Mouse (Mus musculus): ENCODE data around the gene Myadml2. TPM values are rescaled to one million over a fixed set of nuclear protein-coding genes. Genes with fewer than 3 reads are reported as not detected.

Gene Myadml2
- polyA plus RNA-seq, 1 experiment from 2014 or later: 0.28 TPM

GRCm38 (mm10) chr11:120666617-120667016 lies 18.7 kb upstream of the Myadml2 start:
- H3K9ac ChIP-seq (ENCODE audit: low read depth, low read length): no peak overlapping the region
- no peak for TF ChIP-seq CTCF (IDR thresholded peaks at IDR 0.05; ENCODE audit: low read depth)
- H3K36me3 ChIP-seq (ENCODE audit: insufficient read depth, low read length): no peaks in the 10 kb centered on the region
- no peak overlapping the region for H3K27ac ChIP-seq
- no peaks in the 10 kb centered on the region for H3K9me3 ChIP-seq (replicated peaks; ENCODE audit: low read length)
- 10% methylated on average over 3 of the region's 3 CpGs for WGBS
- no peaks in the 10 kb centered on the region for H3K4me1 ChIP-seq (replicated peaks; ENCODE audit: insufficient read depth, low read length)
- ATAC-seq (replicated peaks; ENCODE audit: low FRiP score, low read depth) (no peak), DNase-seq (ENCODE audit: low spot score) (peak; percentile 16)
- H3K4me2 ChIP-seq (ENCODE audit: low read length): no peak overlapping the region
- 0 out of 2 replicates have a peak, but pooled peaks cover 6% of the 10 kb centered on the region for H3K27me3 ChIP-seq (ENCODE audit: insufficient read depth, low read length)
- no peak overlapping the region for H3K4me3 ChIP-seq (replicated peaks; ENCODE audit: low read depth, low read length)

GRCm38 (mm10) chr11:120665406-120665805 lies 17.4 kb upstream of the Myadml2 start:
- Histone ChIP-seq H3K4me3 (replicated peaks; ENCODE audit: low read depth, low read length) (no peak overlapping the region), H3K36me3 (ENCODE audit: insufficient read depth, low read length) (no peaks in the 10 kb centered on the region), H3K27me3 (ENCODE audit: insufficient read depth, low read length) (peaks cover 18% of the 10 kb centered on the region), H3K4me1 (replicated peaks; ENCODE audit: insufficient read depth, low read length) (peaks cover 4% of the 10 kb centered on the region; the same call in 1 of the 2 replicates), H3K9ac (ENCODE audit: low read depth, low read length) (no peak overlapping the region), H3K9me3 (replicated peaks; ENCODE audit: low read length) (no peaks in the 10 kb centered on the region), H3K4me2 (ENCODE audit: low read length) (no peak overlapping the region), H3K27ac (no peak overlapping the region)
- DNase-seq (ENCODE audit: low spot score) (peak; percentile 25), ATAC-seq (replicated peaks; ENCODE audit: low FRiP score, low read depth) (no peak)
- WGBS: 85% methylated on average over 3 of the region's 3 CpGs
- no peak for TF ChIP-seq CTCF (IDR thresholded peaks at IDR 0.05; ENCODE audit: low read depth)

- WGBS: 94% methylated on average over 5 of the region's 5 CpGs
- ATAC-seq (replicated peaks; ENCODE audit: low FRiP score, low read depth): no peak
- H3K4me3 ChIP-seq (replicated peaks; ENCODE audit: low read depth, low read length): no peak overlapping the region
- no peak for DNase-seq (ENCODE audit: low spot score)
- no peak overlapping the region for H3K9ac ChIP-seq (ENCODE audit: low read depth, low read length)
- H3K9me3 ChIP-seq (replicated peaks; ENCODE audit: low read length): no peaks in the 10 kb centered on the region
- H3K27me3 ChIP-seq (ENCODE audit: insufficient read depth, low read length): peaks cover 32% of the 10 kb centered on the region
- H3K4me2 ChIP-seq (ENCODE audit: low read length): no peak overlapping the region
- no peak overlapping the region for H3K27ac ChIP-seq
- H3K36me3 ChIP-seq (ENCODE audit: insufficient read depth, low read length): no peaks in the 10 kb centered on the region
- peaks cover 4% of the 10 kb centered on the region; the same call in 1 of the 2 replicates for H3K4me1 ChIP-seq (replicated peaks; ENCODE audit: insufficient read depth, low read length)
- no peak for TF ChIP-seq CTCF (IDR thresholded peaks at IDR 0.05; ENCODE audit: low read depth)
Observed at GRCm38 (mm10) chr11:120663714-120664113, 15.8 kb upstream of the Myadml2 start.

GRCm38 (mm10) chr11:120662759-120663158 lies 14.8 kb upstream of the Myadml2 start:
- Histone ChIP-seq H3K9ac (ENCODE audit: low read depth, low read length) (no peak overlapping the region), H3K4me2 (ENCODE audit: low read length) (no peak overlapping the region), H3K4me3 (replicated peaks; ENCODE audit: low read depth, low read length) (no peak overlapping the region), H3K27ac (no peak overlapping the region), H3K4me1 (replicated peaks; ENCODE audit: insufficient read depth, low read length) (peaks cover 4% of the 10 kb centered on the region; the same call in 1 of the 2 replicates), H3K9me3 (replicated peaks; ENCODE audit: low read length) (no peaks in the 10 kb centered on the region), H3K27me3 (ENCODE audit: insufficient read depth, low read length) (peaks cover 32% of the 10 kb centered on the region), H3K36me3 (ENCODE audit: insufficient read depth, low read length) (no peaks in the 10 kb centered on the region)
- no peak for TF ChIP-seq CTCF (IDR thresholded peaks at IDR 0.05; ENCODE audit: low read depth)
- ATAC-seq (replicated peaks; ENCODE audit: low FRiP score, low read depth): no peak
- no peak for DNase-seq (ENCODE audit: low spot score)
- 65% methylated on average over 6 of the region's 6 CpGs for WGBS

- Histone ChIP-seq H3K27me3 (ENCODE audit: insufficient read depth, low read length) (peaks cover 32% of the 10 kb centered on the region), H3K27ac (no peak within 1 kb of the TSS), H3K4me1 (replicated peaks; ENCODE audit: insufficient read depth, low read length) (peaks cover 4% of the 10 kb centered on the region; the same call in 1 of the 2 replicates), H3K36me3 (ENCODE audit: insufficient read depth, low read length) (no peaks in the 10 kb centered on the region), H3K9me3 (replicated peaks; ENCODE audit: low read length) (no peaks in the 10 kb centered on the region), H3K4me3 (replicated peaks; ENCODE audit: low read depth, low read length) (peak within 1 kb of the TSS; percentile 47), H3K9ac (ENCODE audit: low read depth, low read length) (peak within 1 kb of the TSS; percentile 52), H3K4me2 (ENCODE audit: low read length) (peak within 1 kb of the TSS; percentile 71)
- ATAC-seq (replicated peaks; ENCODE audit: low FRiP score, low read depth) (peak; percentile 16), DNase-seq (ENCODE audit: low spot score) (no peak)
- WGBS: under 1% methylated on average over 35 of the region's 35 CpGs
- TF ChIP-seq CTCF (IDR thresholded peaks at IDR 0.05; ENCODE audit: low read depth): no peak
Observed at GRCm38 (mm10) chr11:120661076-120661460, 13.1 kb upstream of the Myadml2 start, which contains the start of gene Notum. TSS of gene Notum (minus strand) at chr11:120661175.

- under 1% methylated on average over 86 of the region's 95 CpGs for WGBS
- no peaks in the 10 kb centered on the region for H3K9me3 ChIP-seq (replicated peaks; ENCODE audit: low read length)
- H3K27ac ChIP-seq: no peak overlapping the region
- peak overlapping the region; percentile 71 for H3K4me2 ChIP-seq (ENCODE audit: low read length)
- peak overlapping the region; percentile 47 for H3K4me3 ChIP-seq (replicated peaks; ENCODE audit: low read depth, low read length)
- H3K4me1 ChIP-seq (replicated peaks; ENCODE audit: insufficient read depth, low read length): peaks cover 4% of the 10 kb centered on the region; the same call in 1 of the 2 replicates
- peak; percentile 18; the same call in 1 of the 2 replicates for TF ChIP-seq CTCF (IDR thresholded peaks at IDR 0.05; ENCODE audit: low read depth)
- ATAC-seq (replicated peaks; ENCODE audit: low FRiP score, low read depth) (peak; percentile 78), DNase-seq (ENCODE audit: low spot score) (peak; percentile 61)
- H3K36me3 ChIP-seq (ENCODE audit: insufficient read depth, low read length): no peaks in the 10 kb centered on the region
- H3K9ac ChIP-seq (ENCODE audit: low read depth, low read length): peak overlapping the region; percentile 52
- peaks cover 32% of the 10 kb centered on the region for H3K27me3 ChIP-seq (ENCODE audit: insufficient read depth, low read length)
Observed at GRCm38 (mm10) chr11:120660301-120661075, 12.5 kb upstream of the Myadml2 start.
